Mouse (Mus musculus): ENCODE results near the gene Gstp1.

The Gstp1 gene

DNA sequence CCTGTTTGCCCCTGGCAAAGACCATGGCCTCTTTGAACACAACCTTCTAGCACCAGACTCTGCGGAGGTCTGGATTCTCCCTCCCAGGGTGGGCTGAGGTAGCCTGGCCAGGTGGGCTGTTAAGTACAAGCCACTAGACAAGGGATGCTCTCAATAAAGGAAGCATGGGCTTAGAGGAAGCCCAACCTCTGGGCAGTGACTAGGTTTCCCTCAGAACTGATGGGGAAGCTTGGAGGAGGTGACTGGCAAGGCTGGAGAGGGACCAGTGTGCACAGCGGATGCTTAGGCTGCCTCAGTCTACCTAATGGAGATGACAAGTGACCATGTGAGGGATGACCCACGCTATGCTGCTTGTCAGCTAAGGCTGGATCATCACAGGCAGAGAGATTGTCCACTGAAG, 45.8 kb downstream of the Gstp1 start:
- Histone ChIP-seq H3K27me3 (ENCODE audit: control insufficient read depth, insufficient read depth, low read length, poor library complexity, severe bottlenecking) (no peaks in the 10 kb centered on the region), H3K36me3 (ENCODE audit: control insufficient read depth, insufficient read depth, low read length, poor library complexity, severe bottlenecking) (no peaks in the 10 kb centered on the region)
- DNase-seq (ENCODE audit: low read depth, low spot score), result no peak

DNA sequence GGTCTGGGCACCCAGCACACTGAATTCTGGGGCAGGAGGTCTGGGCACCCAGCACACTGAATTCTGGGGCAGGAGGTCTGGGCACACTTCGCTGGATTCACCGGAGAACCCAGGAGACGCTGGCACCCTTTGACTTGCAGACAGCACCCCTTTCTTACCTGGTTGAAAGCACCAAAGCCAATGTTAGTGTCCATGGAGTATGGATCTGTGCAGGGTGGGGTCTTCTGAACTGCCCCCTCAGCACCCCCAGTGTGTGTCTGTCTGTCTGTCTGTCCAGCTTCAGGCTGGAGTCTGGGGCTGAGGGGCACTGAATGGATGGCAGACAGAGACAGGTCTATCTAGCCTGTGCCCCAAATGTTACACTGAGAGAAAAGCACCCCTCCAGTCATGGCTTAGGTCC, 46.2 kb downstream of the Gstp1 start:
- Histone ChIP-seq H3K27me3 (ENCODE audit: control insufficient read depth, insufficient read depth, low read length, poor library complexity, severe bottlenecking) (no peaks in the 10 kb centered on the region), H3K36me3 (ENCODE audit: control insufficient read depth, insufficient read depth, low read length, poor library complexity, severe bottlenecking) (no peaks in the 10 kb centered on the region)
- DNase-seq (ENCODE audit: low read depth, low spot score), result no peak

DNA sequence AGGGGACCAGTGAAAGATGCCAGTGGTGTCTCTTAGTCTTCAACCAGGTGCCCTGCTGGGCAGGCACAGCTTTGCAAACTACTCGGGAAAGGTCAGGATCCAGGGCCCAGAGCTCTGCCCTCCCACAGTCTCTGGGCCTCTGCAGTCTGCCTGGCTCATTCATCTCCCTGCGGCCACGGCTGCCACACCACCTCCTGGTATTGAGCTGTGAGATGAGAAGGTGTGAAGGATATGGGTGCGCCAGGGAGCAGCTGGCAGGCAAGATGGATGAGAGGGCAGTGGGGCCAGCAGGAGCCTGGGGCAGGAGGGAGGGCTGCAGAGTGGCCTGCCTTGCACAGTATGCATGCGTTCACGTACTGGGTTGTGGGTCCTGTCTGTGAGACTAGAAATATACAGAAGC, 47.0 kb downstream of the Gstp1 start:
- Histone ChIP-seq H3K27me3 (ENCODE audit: control insufficient read depth, insufficient read depth, low read length, poor library complexity, severe bottlenecking) (no peaks in the 10 kb centered on the region), H3K36me3 (ENCODE audit: control insufficient read depth, insufficient read depth, low read length, poor library complexity, severe bottlenecking) (no peaks in the 10 kb centered on the region)
- no peak for DNase-seq (ENCODE audit: low read depth, low spot score)

DNA sequence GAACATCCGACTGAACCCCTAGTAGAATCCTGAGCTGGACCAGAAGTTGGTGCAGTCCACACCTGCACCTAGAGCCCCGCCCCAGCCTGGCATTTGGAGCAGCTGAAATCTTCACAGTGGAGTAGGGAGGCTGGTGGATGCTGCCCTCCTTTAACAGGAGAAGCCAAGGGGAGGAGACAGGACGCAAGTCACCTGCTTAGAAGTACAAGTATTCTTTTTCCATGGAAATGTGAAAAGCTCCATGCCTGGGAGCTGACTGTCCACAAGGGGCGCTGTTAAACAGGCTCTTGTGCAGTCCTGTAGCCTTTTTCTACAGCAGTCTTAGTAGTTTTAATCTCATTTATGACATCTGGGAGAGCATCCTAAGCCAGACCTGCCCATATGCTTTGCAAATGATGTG, 49.0 kb downstream of the Gstp1 start:
- H3K36me3 ChIP-seq (ENCODE audit: control insufficient read depth, insufficient read depth, low read length, poor library complexity, severe bottlenecking), result no peaks in the 10 kb centered on the region
- H3K27me3 ChIP-seq (ENCODE audit: control insufficient read depth, insufficient read depth, low read length, poor library complexity, severe bottlenecking), result no peaks in the 10 kb centered on the region
- DNase-seq (ENCODE audit: low read depth, low spot score), result no peak

DNA sequence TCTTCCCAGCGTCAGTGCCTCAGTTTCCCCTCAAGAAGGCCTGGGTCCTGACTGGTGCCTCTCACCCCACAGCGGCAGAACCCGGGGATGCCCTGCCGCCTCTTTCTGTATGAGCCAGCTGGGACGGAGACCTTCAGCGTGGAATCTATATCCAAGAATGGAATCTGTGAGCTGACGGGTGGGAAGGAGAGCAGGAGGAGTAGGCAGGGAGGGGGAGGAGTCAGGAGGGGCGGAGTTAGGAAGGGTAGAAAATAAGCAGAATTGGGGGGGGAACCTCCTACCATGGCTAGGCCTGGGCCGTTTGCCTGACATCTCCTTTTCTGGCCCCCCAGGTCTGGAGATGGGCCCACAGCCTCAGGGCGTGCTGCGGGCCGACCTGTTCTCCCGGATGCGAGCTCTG, 49.7 kb downstream of the Gstp1 start:
- H3K36me3 ChIP-seq (ENCODE audit: control insufficient read depth, insufficient read depth, low read length, poor library complexity, severe bottlenecking), result no peaks in the 10 kb centered on the region
- no peaks in the 10 kb centered on the region for H3K27me3 ChIP-seq (ENCODE audit: control insufficient read depth, insufficient read depth, low read length, poor library complexity, severe bottlenecking)

DNA sequence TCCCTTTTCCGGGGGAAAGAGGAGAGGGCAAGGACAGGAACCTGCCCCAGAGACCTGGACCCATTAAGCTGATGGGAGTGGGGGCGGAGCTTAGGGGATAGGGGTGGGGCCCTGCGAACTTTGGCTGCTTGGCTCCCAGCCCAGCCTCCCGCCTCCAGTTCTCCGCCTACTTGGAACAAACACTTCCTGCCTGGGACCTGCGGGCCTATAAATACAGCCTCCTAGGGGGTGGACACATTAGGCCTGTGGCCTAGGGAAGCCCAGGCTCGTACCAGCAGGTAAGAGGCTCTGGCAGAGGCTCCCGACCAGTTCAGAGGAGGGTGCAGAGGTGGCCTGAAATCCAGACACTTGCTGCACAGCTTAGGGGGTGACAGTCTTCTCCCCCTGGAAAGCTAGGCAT, 51.5 kb downstream of the Gstp1 start, which contains the start of gene Acy3:
Gene Acy3 (plus strand): TSS at position 237 of the 400 bp plus-strand sequence.
- DNase-seq (ENCODE audit: low read depth, low spot score), result no peak
- H3K27me3 ChIP-seq (ENCODE audit: control insufficient read depth, insufficient read depth, low read length, poor library complexity, severe bottlenecking), result no peaks in the 10 kb centered on the region
- no peaks in the 10 kb centered on the region for H3K36me3 ChIP-seq (ENCODE audit: control insufficient read depth, insufficient read depth, low read length, poor library complexity, severe bottlenecking)

More for the DNA sequence above, 49.7 kb downstream of the Gstp1 start:
- no peak for DNase-seq (ENCODE audit: low read depth, low spot score)

All from splenic B cell, adult 2 months (primary cell).